Mouse (Mus musculus): ENCODE data around the gene Wtap.
"Not testable (repeated sequence)": the region's sequence is repeated elsewhere in the genome, so short reads cannot be mapped to it uniquely, and the experiment has no call there.

The Wtap gene

DNA sequence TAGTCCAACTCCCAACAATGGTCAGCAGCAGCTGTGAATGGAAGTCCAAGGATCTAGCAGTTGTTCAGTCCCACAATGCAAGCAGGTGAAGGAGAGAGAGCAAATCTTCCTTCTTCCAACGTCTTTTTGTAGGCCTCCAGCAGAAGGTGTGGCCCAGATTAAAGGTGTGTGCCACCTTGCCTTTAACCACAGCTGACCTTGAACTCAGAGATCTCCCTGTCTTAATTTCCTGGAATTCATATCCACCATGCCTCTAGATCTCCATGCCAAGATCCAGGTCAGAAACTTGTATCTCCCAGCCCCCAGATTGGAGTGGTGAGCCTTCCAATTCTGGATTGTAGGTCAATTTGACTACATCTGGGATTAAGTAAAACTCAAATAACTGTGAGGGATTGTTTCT lies at the start of gene Wtap:
Gene Wtap (minus strand): TSS at position 101 of the 400 bp plus-strand sequence.
- DNase-seq (ENCODE audit: low read depth, low spot score): no peak

DNA sequence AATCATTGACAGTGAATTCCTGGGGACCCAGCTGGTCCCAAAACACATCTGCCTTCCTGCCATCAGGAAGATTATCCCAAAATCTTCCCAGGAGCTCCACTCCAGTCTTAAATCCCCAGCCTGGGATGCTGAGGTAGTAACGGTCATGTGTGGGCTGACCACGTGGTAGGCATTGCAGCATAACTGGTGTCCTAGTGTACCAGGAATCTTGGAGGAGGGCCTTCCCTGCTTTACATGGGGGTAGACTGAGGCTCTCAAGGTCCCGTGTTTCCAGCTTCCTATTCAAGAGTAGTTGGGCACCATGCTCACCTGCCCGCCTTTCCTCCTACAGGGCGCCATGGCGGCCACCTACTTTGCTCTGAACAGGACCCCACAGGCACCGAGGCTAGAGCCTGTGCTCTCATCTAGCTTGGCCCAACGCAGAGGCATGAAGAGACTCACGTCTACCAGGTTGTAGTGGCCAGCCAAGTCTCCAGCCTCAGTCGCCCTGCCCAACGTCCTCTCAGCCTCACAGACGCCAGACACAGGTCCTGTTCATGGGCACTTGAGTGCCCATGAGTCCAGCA lies 42.7 kb upstream of the Wtap start:
- not testable (repeated sequence) for DNase-seq (ENCODE audit: low read depth, low spot score)

DNA sequence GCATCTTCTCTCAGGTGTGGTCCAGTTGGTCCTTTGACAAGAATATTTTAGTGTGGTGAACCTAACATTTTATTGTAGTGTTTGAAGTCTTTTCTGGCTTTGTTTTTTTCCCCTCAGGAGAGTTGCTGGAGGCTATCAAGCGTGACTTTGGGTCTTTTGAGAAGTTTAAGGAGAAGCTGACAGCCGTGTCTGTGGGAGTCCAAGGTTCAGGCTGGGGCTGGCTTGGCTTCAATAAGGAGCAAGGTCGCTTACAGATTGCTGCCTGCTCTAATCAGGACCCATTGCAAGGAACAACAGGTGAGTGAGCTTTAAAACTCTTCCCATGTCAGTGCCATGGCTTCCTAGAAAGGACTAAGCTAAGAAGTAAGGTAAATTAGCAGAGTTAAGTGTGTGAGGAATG lies 19.3 kb upstream of the Wtap start:
- DNase-seq (ENCODE audit: low read depth, low spot score): no peak

DNA sequence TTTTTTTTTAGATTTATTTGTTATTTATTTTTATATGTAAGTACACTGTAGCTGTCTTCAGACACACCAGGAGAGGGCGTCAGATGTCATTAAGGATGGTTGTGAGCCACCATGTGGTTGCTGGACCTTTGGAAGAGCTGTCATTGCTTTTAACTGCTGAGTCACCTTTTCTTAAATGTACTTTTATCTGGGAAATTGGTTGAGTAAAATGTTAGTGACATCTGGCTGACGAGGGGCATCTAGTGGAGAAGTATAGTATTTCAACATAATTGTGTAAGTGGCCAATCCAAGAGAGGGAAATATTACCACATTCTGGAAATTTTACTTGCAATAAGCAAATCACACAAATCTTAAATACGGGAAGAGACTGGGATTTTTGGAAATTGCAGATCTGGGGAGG lies 15.9 kb upstream of the Wtap start:
- DNase-seq (ENCODE audit: low read depth, low spot score): peak; percentile 74

DNA sequence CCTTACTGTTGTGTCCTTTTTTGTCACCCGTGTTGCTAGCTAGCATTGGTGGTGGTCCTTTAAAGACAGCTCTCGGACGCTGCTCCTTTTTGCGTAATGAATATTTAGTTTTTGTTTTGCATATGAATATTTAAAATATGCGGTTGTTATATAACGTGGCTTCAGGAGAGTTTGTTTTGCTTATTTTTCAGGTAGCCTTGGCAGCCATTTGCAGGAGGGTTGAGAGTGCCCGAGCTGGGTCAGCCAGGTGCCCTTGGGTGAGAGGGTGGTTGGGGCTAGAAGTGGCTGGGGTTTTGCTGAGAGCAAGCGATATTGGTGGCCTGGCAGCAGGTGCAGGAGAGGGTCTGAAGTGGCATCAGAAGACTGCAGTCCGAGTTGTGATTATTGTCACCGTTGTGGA lies 14.6 kb upstream of the Wtap start:
- DNase-seq (ENCODE audit: low read depth, low spot score): peak; percentile 83

DNA sequence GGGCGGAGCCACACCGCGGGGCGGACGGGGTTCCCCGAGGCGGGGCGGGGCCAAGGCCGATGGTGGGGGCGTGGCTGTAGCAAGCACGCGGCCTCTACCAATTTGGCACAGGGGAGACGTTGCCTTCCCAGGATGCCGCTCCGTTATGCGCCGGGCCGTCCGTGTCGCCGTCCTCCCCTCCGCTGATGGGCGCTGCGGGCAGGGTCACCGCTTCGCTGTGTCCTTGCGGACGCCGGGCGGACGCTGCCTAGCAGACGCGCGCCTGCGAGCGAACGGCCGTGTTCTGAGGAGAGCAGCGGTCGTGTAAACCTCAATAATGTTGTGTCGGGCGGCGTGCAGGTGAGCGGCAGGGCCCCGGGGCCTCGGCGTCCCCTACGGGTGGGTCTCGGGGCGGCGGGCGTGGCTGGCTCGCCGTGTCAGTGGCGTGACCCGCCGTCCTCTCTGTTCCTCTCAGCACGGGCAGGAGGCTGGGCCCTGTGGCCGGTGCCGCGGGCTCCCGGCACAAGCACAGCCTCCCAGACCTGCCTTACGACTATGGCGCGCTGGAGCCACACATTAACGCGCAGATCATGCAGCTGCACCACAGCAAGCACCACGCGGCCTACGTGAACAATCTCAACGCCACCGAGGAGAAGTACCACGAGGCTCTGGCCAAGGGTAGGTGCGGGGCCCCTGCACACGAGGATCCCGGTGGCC lies 13.9 kb upstream of the Wtap start:
- DNase-seq (ENCODE audit: low read depth, low spot score): peak; percentile 97

DNA sequence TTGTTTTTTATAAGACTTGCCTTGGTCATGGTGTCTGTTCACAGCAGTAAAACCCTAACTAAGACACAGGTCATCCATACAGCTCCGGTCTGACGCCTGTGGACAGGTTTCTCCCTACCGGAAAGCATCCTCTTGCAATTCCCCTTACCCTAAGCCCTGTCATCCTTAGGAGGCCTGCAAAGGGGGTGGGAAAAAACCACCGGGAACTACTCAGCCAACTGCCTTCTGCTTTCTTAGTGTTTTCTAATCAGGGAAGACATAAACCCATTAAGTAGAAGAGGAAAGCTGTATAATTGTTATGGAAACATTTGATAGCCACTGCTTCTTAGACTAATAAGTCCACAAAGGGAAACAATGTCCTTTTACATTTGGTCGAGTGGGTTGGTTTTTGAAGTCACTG lies 13.0 kb upstream of the Wtap start:
- DNase-seq (ENCODE audit: low read depth, low spot score): no peak

DNA sequence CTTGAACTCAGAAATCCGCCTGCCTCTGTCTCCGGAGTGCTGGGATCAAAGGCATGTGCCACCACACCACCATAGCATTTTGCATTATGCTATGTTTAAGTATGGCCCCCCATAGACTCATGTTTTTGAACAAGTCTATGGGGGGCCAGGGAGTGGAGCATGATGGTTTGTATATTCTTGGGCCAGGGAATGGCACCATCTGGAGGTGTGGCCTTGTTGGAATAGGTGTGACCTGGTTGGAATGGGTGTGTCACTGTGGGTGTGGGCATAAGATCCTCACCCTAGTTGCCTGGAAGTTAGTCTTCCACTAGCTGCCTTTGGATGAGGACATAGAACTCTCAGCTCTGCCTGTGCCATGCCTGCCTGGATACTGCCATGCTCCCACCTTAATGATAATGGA lies 12.6 kb upstream of the Wtap start, which contains the start of gene Sod2:
Gene Sod2 (plus strand): TSS at position 301 of the 400 bp plus-strand sequence.
- DNase-seq (ENCODE audit: low read depth, low spot score): not testable (repeated sequence)

DNA sequence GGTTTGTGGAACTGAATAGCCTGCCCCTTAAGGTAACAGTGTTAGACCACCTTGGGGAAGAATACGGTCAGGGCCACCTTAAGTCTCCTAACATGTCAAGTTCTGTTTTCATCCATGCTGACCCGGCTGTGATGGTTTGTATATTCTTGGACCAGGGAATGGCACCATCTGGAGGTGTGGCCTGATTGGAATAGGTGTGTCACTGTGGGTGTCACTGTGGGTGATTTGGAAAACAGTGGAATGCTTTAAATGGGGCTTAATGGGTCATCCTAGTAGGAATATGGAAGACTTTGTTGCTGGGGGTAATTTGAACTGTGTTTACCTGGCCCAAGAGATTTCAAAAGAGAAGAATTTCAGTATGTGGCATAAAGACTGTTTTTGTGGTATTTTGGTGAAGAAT lies 10.5 kb upstream of the Wtap start:
- not testable (repeated sequence) for DNase-seq (ENCODE audit: low read depth, low spot score)

DNA sequence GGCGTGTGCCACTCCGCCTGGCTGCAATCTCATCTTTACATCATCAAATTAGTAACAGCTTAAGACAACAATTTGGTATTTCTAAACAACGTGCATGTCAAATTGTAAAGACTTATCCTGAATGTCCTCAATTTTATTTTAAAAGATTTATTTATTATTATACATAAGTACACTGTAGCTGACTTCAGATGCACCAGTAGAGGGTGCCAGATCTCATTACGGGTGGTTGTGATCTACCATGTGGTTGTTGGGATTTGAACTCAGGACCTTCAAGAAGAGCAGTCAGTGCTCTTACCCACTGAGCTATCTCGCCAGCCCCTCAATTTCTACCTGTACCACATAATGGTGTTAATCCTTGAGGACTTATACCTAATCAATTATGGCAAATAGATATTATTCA lies 8.3 kb upstream of the Wtap start:
- DNase-seq (ENCODE audit: low read depth, low spot score): not testable (repeated sequence)

DNA sequence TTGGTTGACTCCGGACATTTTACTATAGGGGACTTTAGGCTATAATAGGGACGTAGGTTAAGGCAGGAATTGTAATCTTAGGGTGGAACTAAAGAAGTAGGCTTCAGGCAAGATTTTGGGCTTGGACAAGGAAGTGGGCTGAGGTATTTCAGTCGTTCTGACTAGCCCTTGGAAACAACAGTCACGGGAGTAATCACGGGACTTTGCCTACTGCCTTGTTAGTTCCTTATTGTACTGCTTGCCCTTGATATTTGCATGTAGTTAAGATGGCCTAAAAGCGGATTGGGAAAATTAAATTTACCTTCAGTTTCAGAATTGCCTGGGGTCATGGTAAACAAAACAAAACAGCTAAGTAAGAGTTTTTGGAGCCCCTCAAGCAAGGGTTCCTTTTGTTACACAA lies 5.1 kb upstream of the Wtap start:
- DNase-seq (ENCODE audit: low read depth, low spot score): no peak

DNA sequence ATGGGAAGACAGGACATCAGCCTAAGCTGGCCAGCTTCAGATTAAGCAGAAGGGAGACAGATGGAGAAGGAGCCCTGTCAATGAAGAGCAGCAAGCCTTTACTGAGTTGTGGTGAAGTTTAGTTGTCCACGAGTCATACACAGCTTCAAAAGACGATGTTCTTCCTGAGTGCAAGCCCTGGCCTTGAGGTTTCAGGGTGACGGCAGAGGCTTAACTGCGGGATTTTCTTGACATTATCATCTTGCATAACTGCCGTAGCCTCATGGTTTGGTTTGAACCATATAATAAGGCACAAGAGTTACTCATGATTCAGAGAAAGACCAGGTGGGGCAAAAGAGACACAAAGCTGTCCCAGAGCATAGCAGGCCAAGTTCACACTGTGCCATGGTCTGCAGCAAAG lies 3.9 kb upstream of the Wtap start:
- no peak for DNase-seq (ENCODE audit: low read depth, low spot score)

DNA sequence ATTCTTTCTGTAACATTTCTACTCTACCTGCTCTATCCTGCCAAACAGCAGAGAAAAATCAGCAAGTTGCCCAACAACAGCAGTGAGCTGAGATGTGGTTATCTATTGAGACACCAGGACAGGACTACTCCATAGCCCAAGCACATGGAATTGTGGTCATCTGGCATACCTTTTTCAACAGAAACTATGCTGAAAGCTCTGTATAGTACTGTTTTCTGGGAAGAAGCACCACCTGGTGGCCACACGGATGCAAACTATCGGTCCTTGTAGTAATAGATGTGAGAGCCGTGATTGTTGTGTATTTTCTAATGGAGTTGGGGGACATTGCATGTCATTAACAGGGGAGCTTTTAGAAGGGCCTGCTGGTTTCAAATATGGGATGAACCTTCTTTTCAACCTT lies 2.4 kb upstream of the Wtap start:
- DNase-seq (ENCODE audit: low read depth, low spot score): peak; percentile 64

DNA sequence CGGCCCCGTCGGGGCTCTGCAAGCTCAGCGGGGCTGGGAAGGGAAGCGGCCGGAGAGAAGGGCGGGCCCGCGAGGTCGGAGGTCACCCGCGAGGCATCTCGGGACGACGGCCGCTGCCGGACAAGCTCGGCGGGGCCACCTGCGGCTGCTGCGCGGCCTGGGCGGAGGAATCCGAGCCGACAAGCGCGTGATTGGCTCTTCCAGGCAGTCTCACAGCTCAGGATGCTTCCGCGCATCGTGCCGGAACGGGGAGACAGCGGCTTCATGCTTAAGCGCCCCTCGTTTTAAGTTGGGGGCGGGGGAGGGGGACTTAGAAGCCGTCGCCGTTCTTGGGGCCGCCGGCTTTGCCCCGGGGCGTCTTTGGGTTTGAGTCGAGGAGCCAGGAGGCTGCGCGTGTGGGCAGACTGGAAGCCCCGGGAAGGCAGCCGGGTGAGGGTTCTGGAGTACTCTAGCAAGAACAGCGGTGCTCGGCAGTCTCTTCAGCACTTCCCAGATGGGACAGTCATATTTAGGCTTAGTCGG lies 1.4 kb downstream of the Wtap start:
- peak; percentile 98 for DNase-seq (ENCODE audit: low read depth, low spot score)

DNA sequence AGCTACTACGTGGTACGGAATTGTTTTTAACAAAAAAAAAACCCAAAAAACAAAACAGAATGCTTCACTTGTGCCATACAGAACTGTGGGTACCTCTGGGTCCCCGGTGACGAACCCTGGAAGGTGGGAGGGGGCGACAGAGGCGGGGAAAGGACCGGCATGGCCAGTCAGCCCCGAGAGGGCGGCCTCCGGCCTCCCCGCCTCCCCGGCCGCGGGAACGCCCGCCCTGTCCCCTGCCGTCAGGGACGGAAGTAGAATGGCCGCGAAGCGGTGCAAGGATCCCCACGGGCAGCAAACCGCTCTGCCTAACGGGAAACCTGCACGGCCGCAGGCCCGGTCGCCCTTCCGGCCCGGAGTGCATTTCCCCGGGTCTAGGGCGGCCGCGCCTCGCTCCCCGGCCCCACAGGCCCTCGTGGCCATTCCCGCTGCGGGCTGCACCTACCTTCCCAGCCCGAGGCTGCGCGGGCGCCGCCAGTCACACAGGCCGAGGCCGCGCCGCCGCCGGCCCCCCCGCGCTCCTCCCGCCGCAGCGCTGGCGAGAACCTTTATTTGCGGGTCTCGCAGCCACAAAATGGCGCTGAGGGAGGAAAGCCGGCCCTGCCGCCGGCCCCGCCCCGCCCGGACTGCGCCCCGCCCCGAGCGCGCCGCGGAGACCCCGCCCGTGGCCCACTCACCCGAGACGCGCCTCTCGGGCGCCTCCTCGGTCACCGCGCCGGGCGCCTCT lies 2.2 kb downstream of the Wtap start:
- DNase-seq (ENCODE audit: low read depth, low spot score): peak; percentile 92

DNA sequence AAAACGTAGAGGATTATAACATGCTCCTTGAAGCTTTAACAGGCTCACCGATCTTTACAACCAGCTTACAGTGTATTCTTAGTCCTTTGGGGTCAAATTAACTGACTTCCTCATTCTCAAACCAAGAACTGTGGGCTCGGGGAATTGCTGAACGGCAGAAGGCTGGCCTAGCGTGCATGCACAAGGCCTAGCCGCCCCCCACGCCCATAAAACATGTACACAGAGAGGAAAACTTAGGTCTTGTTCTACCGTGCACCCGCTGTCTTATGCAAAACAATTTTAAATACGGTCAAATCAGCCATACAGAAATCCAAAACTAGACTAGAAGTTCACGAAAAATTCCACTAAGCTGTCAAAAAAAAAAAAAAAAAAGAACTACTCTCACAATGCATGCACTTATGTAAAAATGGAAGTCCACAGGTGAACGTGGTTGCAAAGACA lies 2.8 kb downstream of the Wtap start:
- peak; percentile 90 for DNase-seq (ENCODE audit: low read depth, low spot score)

DNA sequence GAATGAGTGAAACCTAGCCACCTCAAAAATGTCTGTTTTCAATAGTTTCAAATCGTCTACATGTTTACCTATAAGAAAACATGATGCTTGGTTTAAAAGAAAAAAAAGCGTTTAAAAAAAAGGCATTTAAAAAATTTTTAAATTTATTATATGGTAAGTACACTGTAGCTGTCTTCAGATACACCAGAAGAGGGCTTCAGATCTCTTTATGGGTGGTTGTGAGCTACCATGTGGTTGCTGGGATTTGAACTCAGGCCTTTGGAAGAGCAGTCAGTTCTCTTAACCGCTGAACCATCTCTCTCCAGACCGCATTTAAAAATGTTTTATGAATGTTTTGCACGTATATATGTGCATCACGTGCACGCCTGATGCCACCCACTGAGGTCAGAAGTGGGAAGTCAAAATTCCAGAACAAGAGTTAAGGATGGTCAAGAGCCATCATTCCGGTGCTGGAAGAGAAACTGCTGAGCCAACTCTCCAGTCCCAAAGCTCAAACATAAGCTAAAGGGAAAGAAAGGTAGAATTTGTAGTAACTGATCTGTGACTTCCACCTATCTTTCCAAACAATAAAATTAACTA lies 3.3 kb downstream of the Wtap start:
- DNase-seq (ENCODE audit: low read depth, low spot score): peak; percentile 50

DNA sequence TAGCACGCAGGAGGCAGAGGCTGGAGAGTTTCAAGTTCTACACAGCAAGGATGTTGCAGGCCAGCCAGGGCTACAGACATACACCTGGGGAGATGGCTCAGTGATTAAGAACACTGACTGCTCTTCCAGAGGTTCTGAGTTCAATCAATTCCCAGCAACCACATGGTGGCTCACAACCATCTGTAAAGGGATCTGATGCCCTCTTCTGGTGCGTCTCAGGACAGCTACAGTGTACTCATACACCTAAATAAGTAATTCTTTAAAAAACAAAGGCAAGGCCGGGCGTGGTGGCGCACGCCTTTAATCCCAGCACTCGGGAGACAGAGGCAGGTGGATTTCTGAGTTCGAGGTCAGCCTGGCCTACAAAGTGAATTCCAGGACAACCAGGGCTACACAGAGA lies 5.9 kb downstream of the Wtap start:
- DNase-seq (ENCODE audit: low read depth, low spot score): peak; percentile 39

DNA sequence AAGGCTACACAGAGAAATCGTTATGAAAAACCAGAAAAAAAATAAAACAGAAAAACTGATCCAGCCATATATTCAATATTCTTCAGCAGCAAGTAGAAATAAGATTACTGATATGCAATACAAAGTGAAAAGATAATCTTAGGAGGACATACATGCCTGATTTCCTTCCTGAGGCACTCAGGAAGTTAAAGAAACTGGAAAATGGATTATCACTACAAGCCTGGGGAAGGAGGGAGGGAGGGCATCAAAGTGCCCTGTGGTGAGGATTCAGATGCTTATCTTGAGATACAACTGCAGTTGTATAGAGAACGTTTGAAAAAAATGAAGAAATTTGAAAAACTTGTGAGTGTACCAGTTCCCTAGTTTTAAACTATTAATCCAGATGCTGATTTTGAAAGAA lies 10.0 kb downstream of the Wtap start:
- DNase-seq (ENCODE audit: low read depth, low spot score): no peak

DNA sequence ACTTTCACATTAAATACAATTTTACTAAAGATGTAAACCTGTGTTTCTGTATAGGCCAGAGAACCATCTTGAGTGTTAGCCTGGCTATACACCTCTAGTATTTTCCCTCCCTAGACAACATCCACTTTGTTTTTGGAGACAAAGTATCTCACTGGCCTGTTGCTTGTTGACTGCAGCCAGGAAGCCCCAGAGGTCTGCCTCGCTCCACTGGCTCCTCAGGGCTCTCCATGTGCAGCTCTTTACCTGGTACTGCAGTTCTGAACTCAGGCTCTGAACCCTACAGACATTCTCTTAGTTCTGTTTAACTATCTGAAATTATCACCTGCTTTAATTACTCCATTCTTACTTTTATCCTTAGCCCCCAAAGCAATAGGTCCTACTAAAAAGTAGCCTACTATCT lies 15.4 kb downstream of the Wtap start:
- no peak for DNase-seq (ENCODE audit: low read depth, low spot score)

DNA sequence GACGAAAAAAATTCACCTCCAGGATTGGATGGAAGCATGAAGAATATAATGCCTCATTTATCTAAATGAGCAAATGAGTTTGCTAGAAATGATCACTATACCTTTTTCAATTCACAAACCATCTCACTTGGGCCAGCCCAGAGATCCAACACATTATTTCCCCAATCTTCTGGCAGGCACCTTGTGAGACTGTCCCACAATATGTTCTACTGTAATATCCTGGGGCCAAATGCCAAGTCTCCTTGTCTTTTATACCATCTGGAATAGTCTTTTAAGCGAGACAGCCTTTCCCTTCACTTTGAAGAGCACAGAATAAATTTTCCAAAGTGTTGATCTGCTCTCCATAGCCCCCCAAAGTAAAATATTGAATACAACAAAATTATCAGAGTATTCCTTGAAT lies 20.1 kb downstream of the Wtap start:
- no peak for DNase-seq (ENCODE audit: low read depth, low spot score)

DNA sequence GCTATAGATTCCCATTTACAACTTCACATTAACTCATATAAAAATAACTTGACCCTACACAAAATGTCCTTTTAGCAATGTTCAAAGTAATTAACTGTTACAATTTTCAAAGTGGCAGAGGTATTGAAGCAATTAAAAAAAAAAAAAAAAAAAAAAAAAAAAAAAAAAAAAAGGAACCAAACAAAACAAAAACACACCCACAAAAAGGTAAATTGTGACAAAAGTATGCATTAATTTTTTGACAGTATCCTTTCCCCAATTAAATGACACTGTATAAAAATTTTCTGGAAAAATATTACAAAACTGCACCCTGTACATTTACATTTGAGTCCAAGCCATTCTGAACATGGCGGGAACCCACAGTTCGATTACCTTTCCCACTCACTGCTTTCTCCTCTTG lies 26.8 kb downstream of the Wtap start:
- DNase-seq (ENCODE audit: low read depth, low spot score): no peak
